Mouse (Mus musculus): Measurements from ENCODE around the gene Olfr612. TPM values are rescaled to one million over a fixed set of nuclear protein-coding genes. Genes with fewer than 3 reads are reported as not detected.

Gene Olfr612
- polyA plus RNA-seq (2014; fragmentation: Illumina TruSeq; extraction: RNeasy Lipid Tissue Mini Kit (QIAGEN cat#74804)): not detected

DNA sequence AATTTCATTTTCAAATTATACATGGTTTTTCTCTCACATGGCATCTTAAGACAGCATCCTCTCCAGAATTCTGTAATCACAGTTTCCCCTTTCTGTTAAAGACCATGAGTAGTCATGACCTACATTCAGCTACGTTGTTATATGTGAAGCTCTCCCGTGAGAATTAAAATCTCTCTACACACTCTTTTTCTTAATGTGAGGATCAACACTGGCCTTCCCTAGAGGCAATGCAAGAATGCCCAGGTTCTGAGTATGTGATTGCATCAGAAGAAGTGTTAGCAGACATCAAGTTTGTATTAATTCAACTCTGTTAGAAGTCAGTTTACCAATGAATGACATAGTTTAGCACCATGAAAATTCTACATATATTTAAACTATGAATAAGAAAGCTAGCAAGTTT lies at the start of gene Olfr612:
Gene Olfr612, minus strand, starts transcription at position 101 of the 400 bp plus-strand sequence.

DNA sequence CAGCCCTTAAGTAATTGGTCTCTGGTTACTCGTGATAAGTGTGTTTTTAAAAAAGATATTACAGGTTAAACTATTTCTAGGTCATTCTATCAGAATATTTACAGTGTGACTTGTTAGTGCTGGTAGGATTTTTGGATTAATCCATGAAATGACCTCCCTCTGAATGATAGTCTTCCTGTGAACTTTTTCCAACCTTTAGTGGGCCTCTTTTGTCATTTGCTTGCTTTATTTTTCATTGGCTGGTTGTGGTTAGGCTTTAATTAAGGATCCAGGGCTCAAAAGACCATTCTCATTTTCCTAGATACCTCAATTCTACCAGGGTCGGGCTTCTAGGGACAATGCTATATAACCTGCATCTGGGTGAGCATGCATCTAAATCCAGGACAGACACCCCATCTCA lies 47.3 kb upstream of the Olfr612 start, which contains the start of gene Olfr618:
Gene Olfr618, plus strand, starts transcription at position 301 of the 400 bp plus-strand sequence.

DNA sequence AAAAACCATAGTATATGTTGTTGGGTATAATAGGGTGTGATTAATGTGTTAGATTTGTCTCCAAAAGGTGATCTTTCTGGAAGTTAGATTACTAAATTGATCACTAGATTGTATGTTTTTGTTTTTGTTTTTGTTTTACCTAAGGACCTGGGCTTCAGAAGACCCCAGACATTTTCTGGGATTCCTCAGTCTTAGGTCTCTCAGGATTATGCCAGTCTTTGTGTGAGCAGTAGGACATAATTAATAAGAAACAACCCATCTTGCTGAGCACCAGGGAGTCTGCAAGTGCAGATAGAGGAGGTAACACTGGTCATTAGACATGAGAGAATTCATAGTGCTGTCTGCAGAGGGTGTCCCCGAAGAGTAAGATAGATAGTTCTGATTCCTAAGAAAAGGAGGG lies 30.2 kb upstream of the Olfr612 start, which contains the start of gene Olfr617:
Gene Olfr617, plus strand, starts transcription at position 301 of the 400 bp plus-strand sequence.

DNA sequence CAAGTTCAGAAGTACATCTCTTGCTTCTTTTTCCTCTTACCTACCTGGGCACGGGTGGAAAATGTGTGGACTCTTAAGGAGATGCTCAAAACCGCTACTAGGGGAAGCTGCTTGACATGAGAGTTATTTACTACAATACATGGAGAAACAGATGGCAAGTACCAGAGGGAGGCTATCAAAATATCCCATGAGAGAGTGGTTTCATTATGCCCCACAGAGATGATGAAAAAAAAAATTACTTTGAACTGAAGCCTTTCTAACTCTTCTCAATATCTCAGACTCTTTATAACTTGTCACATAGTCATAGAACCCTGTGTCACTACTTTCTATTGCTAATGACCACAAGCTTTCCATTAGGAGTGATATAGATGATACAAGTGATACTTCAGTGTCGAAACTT lies 26.5 kb upstream of the Olfr612 start, which contains the start of gene Olfr616:
Gene Olfr616, minus strand, starts transcription at position 101 of the 400 bp plus-strand sequence.

DNA sequence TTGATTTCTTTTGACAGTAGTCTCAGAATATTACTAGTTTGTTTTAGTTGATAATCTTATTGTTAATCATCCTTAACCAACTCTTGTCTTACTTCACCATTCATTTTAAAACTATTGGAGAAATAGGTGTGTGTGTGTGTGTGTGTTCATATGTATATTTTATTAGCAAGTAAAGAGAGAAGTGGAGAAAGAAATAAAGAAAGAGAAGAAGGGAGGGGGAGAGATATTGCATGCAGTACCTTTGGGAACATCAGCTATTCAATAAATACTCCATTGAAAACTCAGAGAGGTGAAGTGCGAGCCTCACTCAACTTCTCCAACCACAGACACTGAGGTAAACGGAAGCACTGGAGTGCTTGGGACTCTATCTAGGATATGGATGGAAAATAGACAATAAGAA lies 13.3 kb upstream of the Olfr612 start, which contains the start of gene Olfr615:
Gene Olfr615, plus strand, starts transcription at position 301 of the 400 bp plus-strand sequence.

DNA sequence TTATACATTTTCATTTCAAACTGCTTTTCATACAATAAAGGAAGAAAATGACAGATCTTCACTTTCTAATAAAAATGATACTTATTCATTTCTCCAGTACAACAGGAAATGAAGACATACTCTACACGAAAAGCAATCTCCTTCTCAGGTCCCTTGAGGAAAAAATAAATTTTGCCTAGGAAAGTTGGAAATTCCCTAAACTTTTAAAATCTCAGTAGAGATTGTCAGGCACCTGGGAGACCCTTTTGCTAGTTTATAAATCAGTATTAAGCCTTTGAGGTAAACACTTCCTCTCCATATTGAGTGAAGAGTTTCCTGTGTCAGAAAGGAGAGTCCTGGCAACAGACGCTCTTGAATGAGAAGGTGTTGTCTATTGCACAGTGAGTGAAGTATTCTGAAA lies 5.3 kb upstream of the Olfr612 start, which contains the start of gene Olfr613:
Gene Olfr613, plus strand, starts transcription at position 301 of the 400 bp plus-strand sequence.

DNA sequence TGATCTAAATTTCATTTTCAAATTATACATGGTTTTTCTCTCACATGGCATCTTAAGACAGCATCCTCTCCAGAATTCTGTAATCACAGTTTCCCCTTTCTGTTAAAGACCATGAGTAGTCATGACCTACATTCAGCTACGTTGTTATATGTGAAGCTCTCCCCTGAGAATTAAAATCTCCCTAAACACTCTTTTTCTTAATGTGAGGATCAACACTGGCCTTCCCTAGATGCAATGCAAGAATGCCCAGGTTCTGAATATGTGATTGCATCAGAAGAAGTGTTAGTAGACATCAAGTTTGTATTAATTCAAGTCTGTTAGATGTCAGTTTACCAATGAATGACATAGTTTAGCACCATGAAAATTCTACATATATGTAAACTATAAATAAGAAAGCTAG lies 21.8 kb downstream of the Olfr612 start, which contains the start of gene Olfr611:
Gene Olfr611, minus strand, starts transcription at position 101 of the 400 bp plus-strand sequence.

DNA sequence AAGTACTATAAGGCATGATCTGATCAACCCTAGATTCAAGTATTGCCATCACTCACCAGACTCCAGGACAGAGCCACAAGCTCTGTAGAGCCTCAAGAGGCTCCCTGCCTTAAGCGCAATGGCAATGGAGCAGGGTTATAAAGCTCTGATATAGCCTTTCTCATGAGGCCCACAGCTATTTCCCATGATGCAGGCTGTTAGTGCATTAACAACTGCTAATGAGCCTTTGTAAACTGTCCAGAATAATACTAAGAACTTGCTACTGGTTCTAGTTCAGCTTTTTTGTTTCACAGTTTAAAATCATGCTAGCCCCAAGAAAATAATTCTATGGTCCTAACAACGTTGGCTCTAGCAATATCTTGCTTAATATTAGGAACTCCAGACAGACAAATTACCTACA lies 30.5 kb downstream of the Olfr612 start, which contains the start of gene Olfr610:
Gene Olfr610, minus strand, starts transcription at position 101 of the 400 bp plus-strand sequence.

DNA sequence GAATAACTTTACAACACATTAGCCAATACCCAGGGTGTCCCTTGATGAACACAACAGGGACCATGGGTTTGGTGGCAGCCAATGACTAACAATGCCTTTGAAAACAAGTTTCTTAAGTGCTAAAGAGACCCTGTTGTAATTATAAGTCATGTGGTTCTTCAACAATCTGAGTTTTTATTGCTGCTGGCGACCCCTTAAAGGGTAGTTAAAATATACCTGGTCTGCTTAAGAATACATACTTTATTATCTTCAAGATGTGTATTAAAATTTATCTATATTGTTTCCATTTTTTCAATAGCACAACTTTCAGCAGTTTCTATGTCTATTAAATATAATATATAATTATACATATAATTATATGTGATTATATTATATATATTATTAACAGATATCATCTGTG lies 44.6 kb downstream of the Olfr612 start, which contains the start of gene Olfr609:
Gene Olfr609, minus strand, starts transcription at position 101 of the 400 bp plus-strand sequence.

Other genes starting within 250 kb of the Olfr612 start
- not detected for gene Olfr596, start 237.1 kb downstream of the Olfr612 start, polyA plus RNA-seq (2014; fragmentation: Illumina TruSeq; extraction: RNeasy Lipid Tissue Mini Kit (QIAGEN cat#74804))
- gene Olfr597, start 226.4 kb downstream of the Olfr612 start, polyA plus RNA-seq (2014; fragmentation: Illumina TruSeq; extraction: RNeasy Lipid Tissue Mini Kit (QIAGEN cat#74804)): not detected
- not detected for gene Olfr598, start 219.1 kb downstream of the Olfr612 start, polyA plus RNA-seq (2014; fragmentation: Illumina TruSeq; extraction: RNeasy Lipid Tissue Mini Kit (QIAGEN cat#74804))
- not detected for gene Olfr599, start 206.8 kb downstream of the Olfr612 start, polyA plus RNA-seq (2014; fragmentation: Illumina TruSeq; extraction: RNeasy Lipid Tissue Mini Kit (QIAGEN cat#74804))
- not detected for gene Olfr600, start 193.0 kb downstream of the Olfr612 start, polyA plus RNA-seq (2014; fragmentation: Illumina TruSeq; extraction: RNeasy Lipid Tissue Mini Kit (QIAGEN cat#74804))
- gene Olfr601, start 180.1 kb downstream of the Olfr612 start, polyA plus RNA-seq (2014; fragmentation: Illumina TruSeq; extraction: RNeasy Lipid Tissue Mini Kit (QIAGEN cat#74804)): not detected
- not detected for gene Olfr603, start 156.5 kb downstream of the Olfr612 start, polyA plus RNA-seq (2014; fragmentation: Illumina TruSeq; extraction: RNeasy Lipid Tissue Mini Kit (QIAGEN cat#74804))
- gene Usp17lc, start 127.6 kb downstream of the Olfr612 start, polyA plus RNA-seq (2014; fragmentation: Illumina TruSeq; extraction: RNeasy Lipid Tissue Mini Kit (QIAGEN cat#74804)): not detected
- gene Olfr605, start 97.3 kb downstream of the Olfr612 start, polyA plus RNA-seq (2014; fragmentation: Illumina TruSeq; extraction: RNeasy Lipid Tissue Mini Kit (QIAGEN cat#74804)): not detected
- gene Olfr606, start 93.7 kb downstream of the Olfr612 start, polyA plus RNA-seq (2014; fragmentation: Illumina TruSeq; extraction: RNeasy Lipid Tissue Mini Kit (QIAGEN cat#74804)): not detected
- not detected for gene Olfr607, start 78.6 kb downstream of the Olfr612 start, polyA plus RNA-seq (2014; fragmentation: Illumina TruSeq; extraction: RNeasy Lipid Tissue Mini Kit (QIAGEN cat#74804))
- not detected for gene Olfr608, start 72.8 kb downstream of the Olfr612 start, polyA plus RNA-seq (2014; fragmentation: Illumina TruSeq; extraction: RNeasy Lipid Tissue Mini Kit (QIAGEN cat#74804))
- not detected for gene Olfr609, start 44.7 kb downstream of the Olfr612 start, polyA plus RNA-seq (2014; fragmentation: Illumina TruSeq; extraction: RNeasy Lipid Tissue Mini Kit (QIAGEN cat#74804))
- gene Olfr610, start 30.6 kb downstream of the Olfr612 start, polyA plus RNA-seq (2014; fragmentation: Illumina TruSeq; extraction: RNeasy Lipid Tissue Mini Kit (QIAGEN cat#74804)): not detected
- gene Olfr611, start 21.9 kb downstream of the Olfr612 start, polyA plus RNA-seq (2014; fragmentation: Illumina TruSeq; extraction: RNeasy Lipid Tissue Mini Kit (QIAGEN cat#74804)): not detected
- not detected for gene Olfr613, start 5.4 kb upstream of the Olfr612 start, polyA plus RNA-seq (2014; fragmentation: Illumina TruSeq; extraction: RNeasy Lipid Tissue Mini Kit (QIAGEN cat#74804))
- not detected for gene Olfr615, start 13.4 kb upstream of the Olfr612 start, polyA plus RNA-seq (2014; fragmentation: Illumina TruSeq; extraction: RNeasy Lipid Tissue Mini Kit (QIAGEN cat#74804))
- gene Olfr616, start 26.4 kb upstream of the Olfr612 start, polyA plus RNA-seq (2014; fragmentation: Illumina TruSeq; extraction: RNeasy Lipid Tissue Mini Kit (QIAGEN cat#74804)): not detected
- not detected for gene Olfr617, start 30.3 kb upstream of the Olfr612 start, polyA plus RNA-seq (2014; fragmentation: Illumina TruSeq; extraction: RNeasy Lipid Tissue Mini Kit (QIAGEN cat#74804))
- gene Olfr618, start 47.4 kb upstream of the Olfr612 start, polyA plus RNA-seq (2014; fragmentation: Illumina TruSeq; extraction: RNeasy Lipid Tissue Mini Kit (QIAGEN cat#74804)): not detected
- gene Olfr619, start 57.9 kb upstream of the Olfr612 start, polyA plus RNA-seq (2014; fragmentation: Illumina TruSeq; extraction: RNeasy Lipid Tissue Mini Kit (QIAGEN cat#74804)): not detected
- gene Olfr620, start 69.8 kb upstream of the Olfr612 start, polyA plus RNA-seq (2014; fragmentation: Illumina TruSeq; extraction: RNeasy Lipid Tissue Mini Kit (QIAGEN cat#74804)): not detected
- not detected for gene Olfr622, start 100.0 kb upstream of the Olfr612 start, polyA plus RNA-seq (2014; fragmentation: Illumina TruSeq; extraction: RNeasy Lipid Tissue Mini Kit (QIAGEN cat#74804))
- not detected for gene Olfr623, start 121.0 kb upstream of the Olfr612 start, polyA plus RNA-seq (2014; fragmentation: Illumina TruSeq; extraction: RNeasy Lipid Tissue Mini Kit (QIAGEN cat#74804))
- gene Olfr624, start 128.5 kb upstream of the Olfr612 start, polyA plus RNA-seq (2014; fragmentation: Illumina TruSeq; extraction: RNeasy Lipid Tissue Mini Kit (QIAGEN cat#74804)): 0.63 TPM
- gene Olfr625-ps1, start 140.0 kb upstream of the Olfr612 start, polyA plus RNA-seq (2014; fragmentation: Illumina TruSeq; extraction: RNeasy Lipid Tissue Mini Kit (QIAGEN cat#74804)): not detected
- gene Olfr243, start 172.0 kb upstream of the Olfr612 start, polyA plus RNA-seq (2014; fragmentation: Illumina TruSeq; extraction: RNeasy Lipid Tissue Mini Kit (QIAGEN cat#74804)): not detected
- not detected for gene Olfr628, start 187.7 kb upstream of the Olfr612 start, polyA plus RNA-seq (2014; fragmentation: Illumina TruSeq; extraction: RNeasy Lipid Tissue Mini Kit (QIAGEN cat#74804))
- not detected for gene Olfr629, start 202.2 kb upstream of the Olfr612 start, polyA plus RNA-seq (2014; fragmentation: Illumina TruSeq; extraction: RNeasy Lipid Tissue Mini Kit (QIAGEN cat#74804))
- gene Olfr630, start 214.6 kb upstream of the Olfr612 start, polyA plus RNA-seq (2014; fragmentation: Illumina TruSeq; extraction: RNeasy Lipid Tissue Mini Kit (QIAGEN cat#74804)): not detected
- gene Olfr69, start 228.9 kb upstream of the Olfr612 start, polyA plus RNA-seq (2014; fragmentation: Illumina TruSeq; extraction: RNeasy Lipid Tissue Mini Kit (QIAGEN cat#74804)): not detected
- not detected for gene Olfr68, start 237.0 kb upstream of the Olfr612 start, polyA plus RNA-seq (2014; fragmentation: Illumina TruSeq; extraction: RNeasy Lipid Tissue Mini Kit (QIAGEN cat#74804))
- not detected for gene Olfr67, start 249.1 kb upstream of the Olfr612 start, polyA plus RNA-seq (2014; fragmentation: Illumina TruSeq; extraction: RNeasy Lipid Tissue Mini Kit (QIAGEN cat#74804))

Data from ovary, adult 10 weeks (tissue).